Mouse (Mus musculus) neural tube, embryonic 13.5 days (tissue): ENCODE measurements around the gene Acadl. TPM values are rescaled to one million over a fixed set of nuclear protein-coding genes. Genes with fewer than 3 reads are reported as not detected.

Experiments used
- ATAC-seq: fragments of 200-750 bp; cut with Nextera tagmentation; 2 replicates; pipeline ENCODE4 v1.8.0; 2017; ENCODE audit warnings: low read depth, mild to moderate bottlenecking, moderate TSS enrichment, moderate library complexity
- H3K27ac ChIP-seq: fragments of 300-500 bp; sonication (generic); replicated peaks from 2 replicates; pipeline ENCODE4 v1.5.1; 2015; ENCODE audit warnings: moderate library complexity, mild to moderate bottlenecking, inconsistent platforms
- H3K27me3 ChIP-seq: fragments of 300-500 bp; sonication (generic); 2 replicates; pipeline ENCODE4 v1.6.1; 2015; ENCODE audit warnings: mild to moderate bottlenecking, inconsistent platforms
- H3K36me3 ChIP-seq: fragments of 300-500 bp; sonication (generic); 2 replicates; pipeline ENCODE4 v1.6.1; 2015; ENCODE audit warnings: mild to moderate bottlenecking, inconsistent platforms
- H3K4me1 ChIP-seq: fragments of 300-500 bp; sonication (generic); replicated peaks from 2 replicates; pipeline ENCODE4 v1.6.1; 2015; ENCODE audit warnings: inconsistent platforms
- H3K4me2 ChIP-seq: fragments of 300-500 bp; sonication (generic); 2 replicates; pipeline ENCODE4 v1.6.1; 2015; ENCODE audit warnings: inconsistent platforms, mild to moderate bottlenecking, moderate library complexity
- H3K4me3 ChIP-seq: fragments of 300-500 bp; sonication (generic); 2 replicates; pipeline ENCODE4 v1.5.1; 2015; ENCODE audit warnings: mild to moderate bottlenecking, inconsistent platforms
- H3K9ac ChIP-seq: fragments of 300-500 bp; sonication (generic); 2 replicates; pipeline ENCODE4 v1.6.1; 2015; ENCODE audit warnings: moderate library complexity, mild to moderate bottlenecking, inconsistent platforms
- H3K9me3 ChIP-seq: fragments of 300-500 bp; sonication (generic); 2 replicates; pipeline ENCODE4 v1.6.1; 2016; ENCODE audit warnings: inconsistent platforms
- WGBS: fragments of 180-500 bp; shearing (Covaris S2); methylation state at CpG from one replicate; pipeline ENCODE4 v1.1.7; 2015; 5-methylcytosine and 5-hydroxymethylcytosine counted together
- polyA plus RNA-seq: library from polyadenylated mRNA; unstranded; fragments of >200 nt; fragmentation: Nextera tagmentation; extraction: Ambion mirVana; gene quantifications from 2 replicates; pipeline ENCODE4 v1.2.1, GENCODE M21; 2015

Gene Acadl
- polyA plus RNA-seq, 1 experiment from 2014 or later, result 68.8 TPM

- Histone ChIP-seq H3K27me3 (no peaks in the 10 kb centered on the region), H3K9ac (no peak overlapping the region), H3K9me3 (no peaks in the 10 kb centered on the region), H3K4me2 (no peak overlapping the region), H3K4me3 (no peak overlapping the region), H3K4me1 (peaks cover 17% of the 10 kb centered on the region), H3K36me3 (no peaks in the 10 kb centered on the region), H3K27ac (no peak overlapping the region)
- no peak for ATAC-seq
- WGBS, result 76% methylated on average over 1 of the region's 1 CpGs
Measured at GRCm38 (mm10) chr1:66813191-66813590, 49.9 kb downstream of the Acadl start.

DNA sequence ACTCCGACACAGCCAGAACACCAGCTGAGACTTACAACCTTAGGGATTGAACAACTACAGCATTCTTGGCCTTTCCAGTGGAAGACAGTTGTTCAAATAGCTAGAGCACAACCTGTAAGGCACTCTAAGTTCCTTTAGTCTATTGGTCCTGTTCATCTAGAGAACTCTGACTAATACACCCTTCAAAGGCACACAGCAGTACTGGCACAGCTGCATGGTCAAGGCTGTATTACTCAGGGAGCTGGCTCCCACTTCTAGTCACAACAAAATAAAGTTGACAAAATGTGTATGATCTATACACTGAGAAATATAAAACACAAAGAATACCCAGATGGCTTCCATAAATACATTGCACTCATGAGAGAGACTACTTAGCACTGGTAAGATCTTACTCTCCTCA lies 56.3 kb downstream of the Acadl start:
- Histone ChIP-seq H3K4me3 (no peak overlapping the region), H3K36me3 (0 out of 2 replicates have a peak, but pooled peaks cover 4% of the 10 kb centered on the region), H3K9ac (no peak overlapping the region), H3K4me1 (no peaks in the 10 kb centered on the region; the same call in 1 of the 2 replicates), H3K4me2 (no peak overlapping the region), H3K27me3 (no peaks in the 10 kb centered on the region), H3K9me3 (no peaks in the 10 kb centered on the region), H3K27ac (no peak overlapping the region)
- WGBS, result 87% methylated on average over 1 of the region's 1 CpGs
- ATAC-seq, result no peak

GRCm38 (mm10) chr1:66805408-66805807 lies 57.7 kb downstream of the Acadl start:
- H3K27me3 ChIP-seq, result no peaks in the 10 kb centered on the region
- ATAC-seq, result no peak
- H3K4me1 ChIP-seq, result no peaks in the 10 kb centered on the region; the same call in 1 of the 2 replicates
- no peak overlapping the region for H3K4me2 ChIP-seq
- H3K27ac ChIP-seq, result no peak overlapping the region
- no peaks in the 10 kb centered on the region for H3K9me3 ChIP-seq
- H3K9ac ChIP-seq, result no peak overlapping the region
- no peak overlapping the region for H3K4me3 ChIP-seq
- peaks cover 14% of the 10 kb centered on the region for H3K36me3 ChIP-seq
- WGBS, result 91% methylated on average over 1 of the region's 1 CpGs

DNA sequence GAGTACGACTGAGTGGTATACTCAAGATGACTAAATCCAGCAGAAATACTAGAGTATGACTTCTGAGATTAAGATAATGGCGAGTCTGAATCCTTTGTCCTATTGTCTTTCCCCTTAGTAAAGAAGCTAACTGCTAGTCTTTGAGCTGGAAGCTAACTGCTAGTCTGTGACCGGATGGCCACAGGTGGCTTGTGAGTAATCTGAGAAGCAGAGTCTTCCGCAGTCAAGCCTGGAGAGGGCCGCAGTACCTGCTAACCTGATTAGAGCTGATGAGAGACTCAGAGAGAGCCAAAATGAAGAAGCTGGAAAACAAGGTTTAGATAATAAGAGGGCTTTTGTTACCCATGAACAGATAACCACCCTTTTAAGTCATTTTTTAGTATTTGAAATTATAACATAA lies 58.4 kb downstream of the Acadl start:
- no peak overlapping the region for H3K9ac ChIP-seq
- peaks cover 21% of the 10 kb centered on the region for H3K36me3 ChIP-seq
- no peaks in the 10 kb centered on the region for H3K9me3 ChIP-seq
- no peak for ATAC-seq
- no peak overlapping the region for H3K4me2 ChIP-seq
- no peak overlapping the region for H3K27ac ChIP-seq
- no peaks in the 10 kb centered on the region for H3K27me3 ChIP-seq
- H3K4me1 ChIP-seq, result no peaks in the 10 kb centered on the region; the same call in 1 of the 2 replicates
- 73% methylated on average over 5 of the region's 5 CpGs for WGBS
- no peak overlapping the region for H3K4me3 ChIP-seq

DNA sequence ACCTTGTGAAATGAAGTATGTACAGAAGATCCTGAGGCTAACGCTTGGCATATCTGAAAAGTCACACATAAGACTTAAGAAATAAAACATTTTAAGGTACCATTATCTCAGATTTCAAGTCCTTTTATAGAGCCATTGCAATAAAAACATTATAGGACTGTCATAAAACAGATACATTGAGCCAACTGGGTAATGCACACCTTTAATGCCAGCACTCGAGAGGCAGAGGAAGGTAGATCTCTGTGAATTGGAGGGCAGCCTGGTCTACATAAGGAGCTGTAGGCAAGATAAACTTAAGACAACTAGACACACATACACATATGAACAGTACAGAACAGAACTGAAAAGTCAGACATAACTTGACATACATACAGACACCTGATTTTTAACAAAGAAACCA lies 65.1 kb downstream of the Acadl start:
- H3K4me1 ChIP-seq, result 0 out of 2 replicates have a peak, but pooled peaks cover 4% of the 10 kb centered on the region

GRCm38 (mm10) chr1:66792838-66793466 lies 70.1 kb downstream of the Acadl start:
- no peaks in the 10 kb centered on the region for H3K9me3 ChIP-seq

More for the DNA sequence above, 65.1 kb downstream of the Acadl start:
- 80% methylated on average over 2 of the region's 2 CpGs for WGBS
- ATAC-seq, result no peak
- Histone ChIP-seq H3K9me3 (no peaks in the 10 kb centered on the region), H3K27me3 (no peaks in the 10 kb centered on the region), H3K27ac (no peak overlapping the region), H3K9ac (no peak overlapping the region), H3K4me2 (no peak overlapping the region), H3K36me3 (peaks cover 23% of the 10 kb centered on the region), H3K4me3 (no peak overlapping the region)

GRCm38 (mm10) chr1:66782296-66782695 lies 80.8 kb downstream of the Acadl start:
- Histone ChIP-seq H3K4me2 (no peak overlapping the region), H3K36me3 (no peaks in the 10 kb centered on the region), H3K4me3 (no peak overlapping the region), H3K9ac (no peak overlapping the region), H3K9me3 (no peaks in the 10 kb centered on the region), H3K27ac (no peak overlapping the region), H3K27me3 (no peaks in the 10 kb centered on the region), H3K4me1 (no peaks in the 10 kb centered on the region)
- no peak for ATAC-seq
- WGBS, result 78% methylated on average over 2 of the region's 2 CpGs

More at GRCm38 (mm10) chr1:66792838-66793466, 70.1 kb downstream of the Acadl start:
- no peak overlapping the region for H3K9ac ChIP-seq
- 0 out of 2 replicates have a peak, but pooled peaks cover 4% of the 10 kb centered on the region for H3K4me1 ChIP-seq
- no peaks in the 10 kb centered on the region for H3K27me3 ChIP-seq
- no peak overlapping the region for H3K4me3 ChIP-seq
- H3K36me3 ChIP-seq, result no peaks in the 10 kb centered on the region
- H3K27ac ChIP-seq, result no peak overlapping the region
- 94% methylated on average over 2 of the region's 2 CpGs for WGBS
- H3K4me2 ChIP-seq, result no peak overlapping the region
- no peak for ATAC-seq

GRCm38 (mm10) chr1:66781027-66781426 lies 82.0 kb downstream of the Acadl start:
- Histone ChIP-seq H3K9me3 (no peaks in the 10 kb centered on the region), H3K9ac (no peak overlapping the region), H3K27me3 (no peaks in the 10 kb centered on the region), H3K27ac (no peak overlapping the region), H3K4me1 (no peaks in the 10 kb centered on the region), H3K36me3 (no peaks in the 10 kb centered on the region), H3K4me3 (no peak overlapping the region), H3K4me2 (no peak overlapping the region)
- no peak for ATAC-seq
- 90% methylated on average over 4 of the region's 4 CpGs for WGBS

Other genes with a start within 250 kb of the Acadl start
- 40.0 and 41.6 TPM in 2 replicates for gene Rpe, start 162.4 kb downstream of the Acadl start, polyA plus RNA-seq
- gene Kansl1l, start 45.7 kb downstream of the Acadl start, polyA plus RNA-seq, result 17.1 and 17.5 TPM in 2 replicates
- 16.5 and 48.3 TPM in 2 replicates for gene Myl1, start 82.1 kb upstream of the Acadl start, polyA plus RNA-seq
- 161 and 166 TPM in 2 replicates for gene Lancl1, start 175.6 kb upstream of the Acadl start, polyA plus RNA-seq